Mouse (Mus musculus) heart, embryonic 11.5 days (tissue): Measurements from ENCODE around the gene Mfsd4b5. TPM values are rescaled to one million over a fixed set of nuclear protein-coding genes. Genes with fewer than 3 reads are reported as not detected.

Experiments
- ATAC-seq: fragments of 200-750 bp; cut with Nextera tagmentation; replicated peaks from 2 replicates; pipeline ENCODE4 v1.8.0; 2017; ENCODE audit warnings: moderate library complexity; ENCODE audit not compliant: insufficient number of reproducible peaks, low FRiP score, low TSS enrichment
- H3K27ac ChIP-seq: fragments of 300-500 bp; sonication (generic); 2 replicates; pipeline ENCODE4 v1.5.1; 2014; ENCODE audit warnings: mild to moderate bottlenecking, low read depth, low read length
- H3K27me3 ChIP-seq: fragments of 300-500 bp; sonication (generic); 2 replicates; pipeline ENCODE4 v1.6.1; 2014; ENCODE audit warnings: mild to moderate bottlenecking, low read length, mixed read lengths; ENCODE audit not compliant: control insufficient read depth, insufficient read depth
- H3K36me3 ChIP-seq: fragments of 300-500 bp; sonication (generic); 2 replicates; pipeline ENCODE4 v1.6.1; 2014; ENCODE audit warnings: mild to moderate bottlenecking, low read length, moderate library complexity, mixed read lengths; ENCODE audit not compliant: control insufficient read depth, insufficient read depth
- H3K4me1 ChIP-seq: fragments of 300-500 bp; sonication (generic); 2 replicates; pipeline ENCODE4 v1.6.1; 2014; ENCODE audit warnings: low read length; ENCODE audit not compliant: control insufficient read depth, insufficient read depth
- H3K4me2 ChIP-seq: fragments of 300-500 bp; sonication (generic); 2 replicates; pipeline ENCODE4 v1.6.1; 2014; ENCODE audit warnings: mild to moderate bottlenecking, moderate library complexity
- H3K4me3 ChIP-seq: fragments of 300-500 bp; sonication (generic); 2 replicates; pipeline ENCODE4 v1.5.1; 2014; ENCODE audit warnings: low read depth, low read length
- H3K9ac ChIP-seq: fragments of 300-500 bp; sonication (generic); 2 replicates; pipeline ENCODE4 v1.6.1; 2014; ENCODE audit warnings: mild to moderate bottlenecking, low read depth, low read length, moderate library complexity
- H3K9me3 ChIP-seq: fragments of 300-500 bp; sonication (generic); replicated peaks from 2 replicates; pipeline ENCODE4 v1.6.1; 2016; ENCODE audit warnings: low read length; ENCODE audit not compliant: control insufficient read depth
- whole genome bisulfite sequencing: fragments of 180-500 bp; shearing (Covaris S2); extraction: QIAGEN DNeasy Blood & Tissue Kit; methylation state at CpG from one replicate; pipeline ENCODE4 v1.1.7; 2014; ENCODE audit not compliant: insufficient replicate concordance; 5-methylcytosine and 5-hydroxymethylcytosine counted together
- polyA plus RNA-seq: library from polyadenylated mRNA; unstranded; fragments of >200 nt; fragmentation: Nextera tagmentation; extraction: Ambion mirVana; gene quantifications from 2 replicates; pipeline ENCODE4 v1.2.1, GENCODE M21; 2014

Gene Mfsd4b5
- polyA plus RNA-seq, 1 experiment from 2014 or later, result not detected

DNA sequence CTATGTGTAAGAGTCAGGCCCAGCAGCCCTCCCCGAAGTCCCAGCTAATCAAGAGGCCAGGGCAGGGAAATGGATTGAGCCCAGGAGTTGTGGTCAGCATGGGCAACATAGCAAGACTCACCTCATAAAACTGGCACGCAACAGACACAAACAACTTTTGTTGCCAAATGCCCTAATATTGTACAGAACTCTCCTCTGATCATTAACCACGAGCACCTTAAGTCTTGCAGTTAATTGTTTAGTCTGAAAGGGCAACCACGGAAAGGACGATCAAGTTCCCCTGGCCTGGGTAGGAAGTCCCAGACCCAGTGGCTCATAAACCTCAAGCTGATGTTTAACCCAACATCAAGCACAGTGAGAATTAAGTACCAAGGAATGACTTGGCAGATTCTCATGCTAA lies 3.8 kb downstream of the Mfsd4b5 start:
- 72% methylated on average over 5 of the region's 5 CpGs for WGBS
- no peak for ATAC-seq
- H3K4me2 ChIP-seq, result no peak overlapping the region

DNA sequence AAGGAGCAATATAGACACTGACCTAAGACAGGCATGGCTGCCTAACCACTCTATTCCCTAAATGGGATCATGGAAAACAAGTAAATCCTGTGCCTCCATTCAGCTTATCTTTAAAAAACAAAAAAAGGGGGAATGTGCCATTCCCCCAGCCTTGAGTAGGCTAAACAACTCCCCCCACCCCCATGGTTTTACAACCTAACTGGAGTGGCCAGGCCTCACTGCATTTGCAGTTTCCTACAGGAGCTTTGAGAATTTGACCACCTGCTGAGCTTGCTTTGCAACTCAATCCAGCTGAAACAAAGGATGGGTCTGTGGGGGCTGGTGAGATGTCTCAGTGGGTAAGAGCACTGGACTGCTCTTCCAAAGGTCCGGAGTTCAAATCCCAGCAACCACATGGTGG lies 8.2 kb downstream of the Mfsd4b5 start:
- H3K4me1 ChIP-seq, result no peaks in the 10 kb centered on the region
- 91% methylated on average over 1 of the region's 1 CpGs for WGBS

More for the DNA sequence above, 3.8 kb downstream of the Mfsd4b5 start:
- Histone ChIP-seq H3K9me3 (peaks cover 5% of the 10 kb centered on the region; the same call in 1 of the 2 replicates), H3K4me3 (no peak overlapping the region), H3K27ac (no peak overlapping the region), H3K4me1 (no peaks in the 10 kb centered on the region), H3K27me3 (no peaks in the 10 kb centered on the region), H3K9ac (no peak overlapping the region), H3K36me3 (no peaks in the 10 kb centered on the region)

GRCm38 (mm10) chr10:39977346-39977745 lies 9.1 kb downstream of the Mfsd4b5 start:
- Histone ChIP-seq H3K9ac (no peak overlapping the region), H3K36me3 (no peaks in the 10 kb centered on the region), H3K9me3 (peaks cover 5% of the 10 kb centered on the region; the same call in 1 of the 2 replicates), H3K27ac (no peak overlapping the region), H3K4me3 (no peak overlapping the region), H3K27me3 (no peaks in the 10 kb centered on the region), H3K4me1 (no peaks in the 10 kb centered on the region), H3K4me2 (no peak overlapping the region)
- 84% methylated on average over 4 of the region's 4 CpGs for WGBS
- ATAC-seq, result no peak

More for the DNA sequence above, 8.2 kb downstream of the Mfsd4b5 start:
- Histone ChIP-seq H3K27me3 (no peaks in the 10 kb centered on the region), H3K4me2 (no peak overlapping the region), H3K9ac (no peak overlapping the region), H3K9me3 (peaks cover 5% of the 10 kb centered on the region; the same call in 1 of the 2 replicates), H3K4me3 (no peak overlapping the region), H3K36me3 (no peaks in the 10 kb centered on the region), H3K27ac (no peak overlapping the region)
- ATAC-seq, result no peak

- Histone ChIP-seq H3K27me3 (no peaks in the 10 kb centered on the region), H3K9me3 (peaks cover 5% of the 10 kb centered on the region; the same call in 1 of the 2 replicates), H3K4me2 (no peak overlapping the region), H3K4me3 (no peak overlapping the region), H3K4me1 (no peaks in the 10 kb centered on the region), H3K9ac (no peak overlapping the region), H3K27ac (no peak overlapping the region), H3K36me3 (no peaks in the 10 kb centered on the region)
- 44% methylated on average over 2 of the region's 2 CpGs for WGBS
- ATAC-seq, result no peak
These were observed 10.7 kb downstream of the Mfsd4b5 start for GRCm38 (mm10) chr10:39975771-39976170.

DNA sequence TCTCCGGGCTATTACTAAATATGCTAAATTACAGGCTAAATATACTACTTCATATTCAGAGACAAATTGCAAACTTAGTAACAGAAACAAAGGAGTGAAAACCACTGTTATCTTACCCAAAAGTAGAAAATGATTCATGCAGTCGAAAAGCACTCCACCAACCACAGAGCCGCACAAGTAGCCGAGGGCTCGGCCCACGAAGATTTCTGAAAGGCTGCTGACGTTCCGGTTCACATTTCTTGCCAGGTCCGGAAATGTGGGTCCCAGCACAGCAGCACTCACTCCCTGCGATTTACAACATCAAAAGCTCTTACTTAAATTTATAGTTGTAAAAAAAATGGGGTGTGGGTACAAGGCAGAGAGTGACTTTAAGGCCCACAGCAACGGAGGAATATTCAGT lies 11.5 kb downstream of the Mfsd4b5 start:
- ATAC-seq, result no peak
- 63% methylated on average over 11 of the region's 11 CpGs for WGBS
- H3K36me3 ChIP-seq, result no peaks in the 10 kb centered on the region
- H3K4me1 ChIP-seq, result no peaks in the 10 kb centered on the region
- H3K27me3 ChIP-seq, result no peaks in the 10 kb centered on the region
- H3K4me2 ChIP-seq, result no peak overlapping the region
- no peak overlapping the region for H3K9ac ChIP-seq
- H3K9me3 ChIP-seq, result peaks cover 5% of the 10 kb centered on the region; the same call in 1 of the 2 replicates
- no peak overlapping the region for H3K27ac ChIP-seq
- H3K4me3 ChIP-seq, result no peak overlapping the region

- no peak overlapping the region for H3K27ac ChIP-seq
- no peaks in the 10 kb centered on the region for H3K9me3 ChIP-seq
- H3K4me1 ChIP-seq, result no peaks in the 10 kb centered on the region
- H3K36me3 ChIP-seq, result no peaks in the 10 kb centered on the region
- H3K9ac ChIP-seq, result no peak overlapping the region
- H3K4me3 ChIP-seq, result no peak overlapping the region
- whole genome bisulfite sequencing, result 83% methylated on average over 3 of the region's 3 CpGs
- no peaks in the 10 kb centered on the region for H3K27me3 ChIP-seq
- ATAC-seq, result no peak
- H3K4me2 ChIP-seq, result no peak overlapping the region
These were observed 18.9 kb downstream of the Mfsd4b5 start for GRCm38 (mm10) chr10:39967512-39967911.

- H3K4me2 ChIP-seq, result no peak overlapping the region
- ATAC-seq, result no peak
- no peak overlapping the region for H3K9ac ChIP-seq
- WGBS, result 34% methylated on average over 1 of the region's 1 CpGs
- H3K27ac ChIP-seq, result no peak overlapping the region
- no peaks in the 10 kb centered on the region for H3K36me3 ChIP-seq
- H3K4me1 ChIP-seq, result peaks cover 3% of the 10 kb centered on the region; the same call in 1 of the 2 replicates
- no peaks in the 10 kb centered on the region for H3K9me3 ChIP-seq
- H3K4me3 ChIP-seq, result no peak overlapping the region
- H3K27me3 ChIP-seq, result no peaks in the 10 kb centered on the region
These were observed 24.5 kb downstream of the Mfsd4b5 start for GRCm38 (mm10) chr10:39961906-39962305.

- 40% methylated on average over 11 of the region's 11 CpGs for WGBS
- no peak for ATAC-seq
- peak overlapping the region; percentile 60; the same call in 1 of the 2 replicates for H3K4me3 ChIP-seq
- no peak overlapping the region for H3K27ac ChIP-seq
- H3K4me1 ChIP-seq, result peaks cover 3% of the 10 kb centered on the region; the same call in 1 of the 2 replicates
- peak overlapping the region; percentile 90 for H3K4me2 ChIP-seq
- H3K36me3 ChIP-seq, result no peaks in the 10 kb centered on the region
- H3K27me3 ChIP-seq, result no peaks in the 10 kb centered on the region
- no peaks in the 10 kb centered on the region for H3K9me3 ChIP-seq
- no peak overlapping the region for H3K9ac ChIP-seq
These were observed 26.0 kb downstream of the Mfsd4b5 start for GRCm38 (mm10) chr10:39960441-39960822.

GRCm38 (mm10) chr10:39959761-39960440 lies 26.5 kb downstream of the Mfsd4b5 start, which contains the start of gene Mfsd4b3:
Gene Mfsd4b3, minus strand, starts transcription at chr10:39960153.
- Histone ChIP-seq H3K4me3 (peak within 1 kb of the TSS; percentile 60), H3K27me3 (no peaks in the 10 kb centered on the region), H3K9ac (peak within 1 kb of the TSS; percentile 59), H3K4me1 (peaks cover 3% of the 10 kb centered on the region; the same call in 1 of the 2 replicates), H3K9me3 (no peaks in the 10 kb centered on the region), H3K4me2 (peak within 1 kb of the TSS; percentile 90), H3K36me3 (no peaks in the 10 kb centered on the region), H3K27ac (peak within 1 kb of the TSS; percentile 6; the same call in 1 of the 2 replicates)
- ATAC-seq, result peak; percentile 95
- WGBS, result 1% methylated on average over 38 of the region's 38 CpGs
